Mouse (Mus musculus): ENCODE measurements at regions not wholly inside any gene's neighbourhood (a gene's known extent, or its start where the extent isn't known, plus 50 kb on each side); places are given as distances from the start of the nearest gene placed in this dataset.

- TF ChIP-seq POLR2A (IDR thresholded peaks at IDR 0.05; ENCODE audit: low read depth, low read length) (no peak), CTCF (conservative IDR thresholded peaks at IDR 0.05; ENCODE audit: insufficient read depth, insufficient read length, low read depth, low read length) (no peak)
These were observed 223.7 kb downstream of the Usp25 start for GRCm38 (mm10) chr16:77237272-77237603.

Measured in kidney, adult 2 months (tissue).